Mouse (Mus musculus): Measurements from ENCODE around the gene Hps4. TPM values are rescaled to one million over a fixed set of nuclear protein-coding genes. Genes with fewer than 3 reads are reported as not detected.

Hps4 gene
- polyA plus RNA-seq, 1 experiment from 2014 or later = 27.0 TPM

GRCm38 (mm10) chr5:112377380-112377779 lies 34.5 kb downstream of the Hps4 start:
- Histone ChIP-seq H3K4me2 (no peak overlapping the region), H3K9me3 (ENCODE audit: low read depth, low read length) (no peaks in the 10 kb centered on the region), H3K4me1 (ENCODE audit: insufficient read depth) (no peaks in the 10 kb centered on the region), H3K4me3 (ENCODE audit: low read depth, low read length) (no peak overlapping the region), H3K27ac (ENCODE audit: low read depth) (no peak overlapping the region), H3K36me3 (ENCODE audit: insufficient read depth) (peaks cover 41% of the 10 kb centered on the region), H3K27me3 (ENCODE audit: insufficient read depth, low read length) (no peaks in the 10 kb centered on the region), H3K9ac (no peak overlapping the region)
- ATAC-seq (ENCODE audit: insufficient read depth) (no peak), DNase-seq (no peak)
- WGBS = 87% methylated on average over 1 of the region's 1 CpGs
- TF ChIP-seq CTCF (IDR thresholded peaks at IDR 0.05; ENCODE audit: low read depth) = no peak

GRCm38 (mm10) chr5:112378716-112379115 lies 35.8 kb downstream of the Hps4 start:
- Histone ChIP-seq H3K4me1 (ENCODE audit: insufficient read depth) (no peaks in the 10 kb centered on the region), H3K9ac (no peak overlapping the region), H3K27ac (ENCODE audit: low read depth) (no peak overlapping the region), H3K9me3 (ENCODE audit: low read depth, low read length) (no peaks in the 10 kb centered on the region), H3K27me3 (ENCODE audit: insufficient read depth, low read length) (no peaks in the 10 kb centered on the region), H3K36me3 (ENCODE audit: insufficient read depth) (peaks cover 38% of the 10 kb centered on the region), H3K4me2 (no peak overlapping the region), H3K4me3 (ENCODE audit: low read depth, low read length) (no peak overlapping the region)
- 75% methylated on average over 6 of the region's 6 CpGs for WGBS
- ATAC-seq (ENCODE audit: insufficient read depth) (no peak), DNase-seq (no peak)
- no peak for TF ChIP-seq CTCF (IDR thresholded peaks at IDR 0.05; ENCODE audit: low read depth)

- no peak for TF ChIP-seq CTCF (IDR thresholded peaks at IDR 0.05; ENCODE audit: low read depth)
- H3K27ac ChIP-seq (ENCODE audit: low read depth) = no peak overlapping the region
- peaks cover 17% of the 10 kb centered on the region for H3K36me3 ChIP-seq (ENCODE audit: insufficient read depth)
- no peaks in the 10 kb centered on the region for H3K4me1 ChIP-seq (ENCODE audit: insufficient read depth)
- no peaks in the 10 kb centered on the region for H3K27me3 ChIP-seq (ENCODE audit: insufficient read depth, low read length)
- ATAC-seq (ENCODE audit: insufficient read depth) = no peak
- H3K4me3 ChIP-seq (ENCODE audit: low read depth, low read length) = no peak overlapping the region
- no peak overlapping the region for H3K9ac ChIP-seq
- no peak for DNase-seq
- H3K9me3 ChIP-seq (ENCODE audit: low read depth, low read length) = no peaks in the 10 kb centered on the region
- H3K4me2 ChIP-seq = no peak overlapping the region
- WGBS = 76% methylated on average over 11 of the region's 11 CpGs
Measured at GRCm38 (mm10) chr5:112381154-112381553, 38.3 kb downstream of the Hps4 start.

GRCm38 (mm10) chr5:112382042-112382441 lies 39.2 kb downstream of the Hps4 start:
- no peak for TF ChIP-seq CTCF (IDR thresholded peaks at IDR 0.05; ENCODE audit: low read depth)
- Histone ChIP-seq H3K27ac (ENCODE audit: low read depth) (no peak overlapping the region), H3K27me3 (ENCODE audit: insufficient read depth, low read length) (no peaks in the 10 kb centered on the region), H3K9ac (no peak overlapping the region), H3K4me1 (ENCODE audit: insufficient read depth) (no peaks in the 10 kb centered on the region), H3K4me2 (no peak overlapping the region), H3K36me3 (ENCODE audit: insufficient read depth) (peaks cover 14% of the 10 kb centered on the region), H3K4me3 (ENCODE audit: low read depth, low read length) (no peak overlapping the region), H3K9me3 (ENCODE audit: low read depth, low read length) (no peaks in the 10 kb centered on the region)
- DNase-seq (no peak), ATAC-seq (ENCODE audit: insufficient read depth) (no peak)
- WGBS = 56% methylated on average over 9 of the region's 9 CpGs

GRCm38 (mm10) chr5:112382641-112383330 lies 39.9 kb downstream of the Hps4 start:
- no peak for TF ChIP-seq CTCF (IDR thresholded peaks at IDR 0.05; ENCODE audit: low read depth)
- Histone ChIP-seq H3K4me3 (ENCODE audit: low read depth, low read length) (no peak overlapping the region), H3K27me3 (ENCODE audit: insufficient read depth, low read length) (no peaks in the 10 kb centered on the region), H3K4me1 (ENCODE audit: insufficient read depth) (no peaks in the 10 kb centered on the region), H3K9me3 (ENCODE audit: low read depth, low read length) (no peaks in the 10 kb centered on the region), H3K36me3 (ENCODE audit: insufficient read depth) (peaks cover 14% of the 10 kb centered on the region), H3K9ac (no peak overlapping the region), H3K27ac (ENCODE audit: low read depth) (no peak overlapping the region), H3K4me2 (no peak overlapping the region)
- 38% methylated on average over 17 of the region's 17 CpGs for WGBS
- DNase-seq (peak; percentile 42), ATAC-seq (ENCODE audit: insufficient read depth) (peak; percentile 47)

GRCm38 (mm10) chr5:112384805-112385472 lies 42.1 kb downstream of the Hps4 start:
- no peaks in the 10 kb centered on the region for H3K36me3 ChIP-seq (ENCODE audit: insufficient read depth)
- DNase-seq = no peak
- H3K9me3 ChIP-seq (ENCODE audit: low read depth, low read length) = no peaks in the 10 kb centered on the region
- H3K27ac ChIP-seq (ENCODE audit: low read depth) = no peak overlapping the region
- no peak for ATAC-seq (ENCODE audit: insufficient read depth)
- H3K9ac ChIP-seq = no peak overlapping the region
- WGBS = 89% methylated on average over 13 of the region's 13 CpGs
- no peak overlapping the region for H3K4me3 ChIP-seq (ENCODE audit: low read depth, low read length)
- no peaks in the 10 kb centered on the region for H3K4me1 ChIP-seq (ENCODE audit: insufficient read depth)
- no peak overlapping the region for H3K4me2 ChIP-seq
- no peak for TF ChIP-seq CTCF (IDR thresholded peaks at IDR 0.05; ENCODE audit: low read depth)
- no peaks in the 10 kb centered on the region for H3K27me3 ChIP-seq (ENCODE audit: insufficient read depth, low read length)

- no peaks in the 10 kb centered on the region for H3K4me1 ChIP-seq (ENCODE audit: insufficient read depth)
- DNase-seq (no peak), ATAC-seq (ENCODE audit: insufficient read depth) (no peak; the same call in 1 of the 2 replicates)
- 58% methylated on average over 2 of the region's 2 CpGs for WGBS
- no peaks in the 10 kb centered on the region for H3K27me3 ChIP-seq (ENCODE audit: insufficient read depth, low read length)
- no peaks in the 10 kb centered on the region for H3K36me3 ChIP-seq (ENCODE audit: insufficient read depth)
- no peak overlapping the region for H3K9ac ChIP-seq
- TF ChIP-seq CTCF (IDR thresholded peaks at IDR 0.05; ENCODE audit: low read depth) = no peak
- H3K4me2 ChIP-seq = no peak overlapping the region
- no peak overlapping the region for H3K27ac ChIP-seq (ENCODE audit: low read depth)
- no peaks in the 10 kb centered on the region for H3K9me3 ChIP-seq (ENCODE audit: low read depth, low read length)
- H3K4me3 ChIP-seq (ENCODE audit: low read depth, low read length) = no peak overlapping the region
Measured at GRCm38 (mm10) chr5:112385973-112386372, 43.1 kb downstream of the Hps4 start.
